Mouse (Mus musculus) layer of hippocampus, adult 18-20 months (tissue): ENCODE data around the gene Skiv2l. TPM values are rescaled to one million over a fixed set of nuclear protein-coding genes. Genes with fewer than 3 reads are reported as not detected.

Experiments used
- DNase-seq, 2 experiments: peaks; one replicate each; pipeline ENCODE4 v3.0.0; 2022; ENCODE audit warnings: low spot score in 2 of 2
- long read RNA-seq: library from polyadenylated mRNA; stranded (forward); transcript quantifications from one replicate; pipeline ENCODE4 v2.0.0, GENCODE M21; 2021
- total RNA-seq, 2 experiments: library from RNA; stranded (reverse); gene quantifications; 2 replicates each; pipeline ENCODE4 v1.2.3; 2021

The Skiv2l gene
- total RNA-seq, result 10 to 100 TPM; 70.1 to 74.2 TPM
- long read RNA-seq, full-length matches to known transcripts, result 65 of 122 reads
- long read RNA-seq, partial matches to known transcripts, result 26 of 122 reads
- long read RNA-seq, other reads (novel, unspliced or antisense), result 31 of 122 reads

- peak; percentile 98 for DNase-seq
Measured at GRCm38 (mm10) chr17:34849722-34850516, at the start of gene Skiv2l, which contains the start of gene Nelfe. Skiv2l (minus strand) TSS chr17:34850210. Nelfe (plus strand) TSS chr17:34850391.

GRCm38 (mm10) chr17:34899053-34899889 lies 49.3 kb upstream of the Skiv2l start:
- DNase-seq, result peak in 1 of 2 experiments; percentile 17

DNA sequence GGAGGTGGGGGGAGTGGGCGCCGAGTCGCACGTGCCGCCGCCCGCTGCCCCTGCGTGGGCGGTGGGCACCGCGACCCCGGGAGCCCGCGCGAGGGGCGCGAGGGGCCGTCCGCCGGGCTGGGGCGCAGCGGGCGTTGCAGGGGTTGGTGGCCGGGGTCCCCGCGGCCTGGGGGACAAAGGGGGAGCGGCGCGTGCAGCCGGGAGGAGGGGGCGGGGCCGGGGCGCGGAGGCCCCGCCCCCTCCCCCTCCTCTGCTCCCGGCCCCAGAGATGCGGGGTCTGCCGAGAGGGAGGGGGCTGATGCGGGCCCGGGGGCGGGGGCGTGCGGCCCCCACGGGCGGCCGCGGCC lies 48.7 kb upstream of the Skiv2l start:
- no peak for DNase-seq

GRCm38 (mm10) chr17:34898160-34898586 lies 48.2 kb upstream of the Skiv2l start, which contains the start of the genes C2 and Ehmt2:
C2 (minus strand) TSS chr17:34898265.
Ehmt2 (plus strand) TSS chr17:34898469.
- DNase-seq, result peak; percentile 78 to 83

- peak; percentile 28 to 66 for DNase-seq
Measured at GRCm38 (mm10) chr17:34897373-34898159, 47.6 kb upstream of the Skiv2l start.

GRCm38 (mm10) chr17:34896366-34896765 lies 46.4 kb upstream of the Skiv2l start:
- DNase-seq, result no peak

DNA sequence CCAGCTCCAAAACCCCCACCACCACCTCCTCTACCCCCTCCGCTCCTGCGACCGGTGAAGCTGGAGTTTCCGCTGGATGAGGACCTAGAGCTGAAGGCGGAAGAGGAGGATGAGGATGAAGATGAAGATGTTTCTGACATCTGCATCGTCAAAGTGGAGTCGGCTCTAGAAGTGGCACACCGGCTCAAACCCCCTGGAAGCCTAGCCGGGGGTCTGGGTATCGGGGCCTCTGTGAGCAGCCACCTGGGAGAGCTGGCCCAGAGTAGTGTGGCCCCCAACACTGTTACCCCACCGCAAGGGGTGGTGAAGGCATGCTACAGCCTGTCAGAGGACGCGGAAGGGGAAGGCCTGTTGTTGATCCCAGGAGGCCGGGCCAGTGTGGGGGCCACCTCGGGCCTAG lies 45.7 kb upstream of the Skiv2l start:
- DNase-seq, result no peak

- peak; percentile 43 to 52 for DNase-seq
Measured at GRCm38 (mm10) chr17:34894801-34895530, 45.0 kb upstream of the Skiv2l start.

- peak; percentile 88 to 94 for DNase-seq
Measured at GRCm38 (mm10) chr17:34894074-34894597, 44.1 kb upstream of the Skiv2l start.

DNA sequence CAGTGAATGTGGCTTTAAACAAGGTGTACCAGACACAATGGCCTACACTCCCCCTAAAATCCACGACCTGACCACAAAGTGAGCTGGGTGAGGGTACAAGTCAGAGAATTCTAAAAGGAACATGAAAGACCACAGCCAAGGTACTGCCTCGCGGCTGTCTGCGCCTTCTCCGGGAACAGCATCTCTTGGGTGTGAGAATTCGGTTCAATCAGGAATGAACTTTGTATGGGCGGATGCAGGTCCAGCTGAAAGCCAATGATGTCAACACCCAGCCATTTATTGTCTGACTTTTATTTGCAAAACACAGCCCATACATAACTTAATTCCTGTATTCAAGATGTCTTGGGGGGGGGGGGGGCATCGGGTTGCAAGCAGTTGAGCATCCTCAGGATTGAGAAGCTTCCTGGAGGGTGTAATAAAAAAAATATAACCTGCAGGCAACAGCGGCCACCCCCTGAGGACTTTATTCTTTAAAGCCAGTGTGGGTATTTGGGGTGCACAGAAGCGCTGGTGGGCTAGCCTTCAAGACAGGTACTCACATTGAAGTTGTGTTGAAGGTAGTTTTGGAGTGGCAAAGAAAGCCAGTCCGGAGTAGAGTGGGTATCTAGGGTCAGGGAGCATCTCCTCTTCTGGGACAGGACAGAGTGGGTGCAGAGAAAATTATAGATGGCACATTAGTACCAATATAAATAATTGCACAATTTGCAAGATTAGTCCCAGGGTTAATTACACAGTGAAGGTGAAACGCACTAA lies 43.2 kb upstream of the Skiv2l start:
- DNase-seq, result no peak

GRCm38 (mm10) chr17:34891377-34891776 lies 41.4 kb upstream of the Skiv2l start:
- DNase-seq, result no peak

- DNase-seq, result no peak
Measured at GRCm38 (mm10) chr17:34890074-34890743, 40.2 kb upstream of the Skiv2l start.

GRCm38 (mm10) chr17:34887942-34888341 lies 37.9 kb upstream of the Skiv2l start:
- DNase-seq, result no peak

- no peak for DNase-seq
Measured at GRCm38 (mm10) chr17:34885615-34886014, 35.6 kb upstream of the Skiv2l start.

DNA sequence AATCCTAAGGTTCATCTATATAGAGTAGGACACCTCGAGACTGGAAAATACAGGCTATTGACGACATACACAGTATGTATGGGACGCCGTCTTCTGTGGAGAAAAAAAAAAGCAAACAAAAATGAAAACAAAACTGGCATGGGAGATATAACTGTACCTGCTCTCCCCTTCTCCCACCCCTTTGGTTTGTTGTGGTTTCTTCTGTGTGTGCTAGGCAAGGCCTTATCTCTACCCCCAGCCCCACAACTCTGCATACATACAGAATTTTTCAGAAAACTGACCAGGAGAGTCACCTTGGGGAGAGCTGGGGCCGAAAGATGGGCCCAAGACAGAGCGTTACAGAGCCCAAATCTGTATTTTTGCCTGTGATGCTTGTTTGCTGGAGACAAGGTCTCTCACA lies 34.7 kb upstream of the Skiv2l start:
- DNase-seq, result no peak

- no peak for DNase-seq
Measured at GRCm38 (mm10) chr17:34883332-34883731, 33.3 kb upstream of the Skiv2l start.

- no peak for DNase-seq
Measured at GRCm38 (mm10) chr17:34881683-34882310, 31.8 kb upstream of the Skiv2l start, which contains the start of gene Gm20547. Gm20547 (minus strand) TSS chr17:34882042.

- no peak for DNase-seq
Measured at GRCm38 (mm10) chr17:34881166-34881565, 31.2 kb upstream of the Skiv2l start.
